Mouse (Mus musculus): ENCODE measurements around the gene Il22. TPM values are rescaled to one million over a fixed set of nuclear protein-coding genes. Genes with fewer than 3 reads are reported as not detected.
"Not testable (repeated sequence)": the region's sequence is repeated elsewhere in the genome, so short reads cannot be mapped to it uniquely, and the experiment has no call there.

Gene Il22
- total and polyA plus RNA-seq, 2 experiments from 2014 or later: 0.72 TPM; not detected in 1

DNA sequence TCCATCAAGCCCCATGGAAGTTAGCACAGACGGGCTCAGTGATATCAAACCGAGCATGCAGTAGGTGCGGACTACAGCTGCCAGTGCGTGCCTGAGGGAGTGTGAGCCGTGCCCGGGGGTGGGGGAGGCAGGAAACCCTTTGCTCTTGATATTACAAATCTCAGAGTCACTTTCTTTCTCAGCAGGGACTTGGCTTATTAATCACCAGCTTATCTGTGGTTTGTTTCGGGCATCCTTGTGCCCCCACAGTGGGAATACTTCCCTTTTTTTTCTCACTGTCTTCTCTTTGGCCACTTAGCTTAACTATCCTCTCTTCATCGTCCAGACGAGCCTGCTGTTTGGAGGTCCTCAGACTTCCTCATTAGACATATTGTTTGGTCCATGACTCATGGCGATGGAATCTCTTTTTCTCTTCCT is 26.0 kb upstream of the Il22 start:
- ATAC-seq (ENCODE audit: low FRiP score) (no peak), DNase-seq (ENCODE audit: low spot score) (no peak)
- TF ChIP-seq CTCF (IDR thresholded peaks at IDR 0.05): no peak
- no peak overlapping the region for H3K27ac ChIP-seq (ENCODE audit: low read depth, low read length)
- no peaks in the 10 kb centered on the region for H3K27me3 ChIP-seq (ENCODE audit: insufficient read depth, low read length)
- no peaks in the 10 kb centered on the region for H3K4me1 ChIP-seq (ENCODE audit: insufficient read depth, low read length)
- no peak overlapping the region for H3K4me2 ChIP-seq (ENCODE audit: low read depth, low read length, poor library complexity, severe bottlenecking)
- 83% methylated on average over 10 of the region's 10 CpGs for WGBS
- H3K9me3 ChIP-seq (ENCODE audit: low read length): no peaks in the 10 kb centered on the region
- no peak overlapping the region for H3K9ac ChIP-seq (replicated peaks; ENCODE audit: low read length, poor library complexity, severe bottlenecking)
- H3K4me3 ChIP-seq (ENCODE audit: low read depth, low read length): no peak overlapping the region
- H3K36me3 ChIP-seq (ENCODE audit: insufficient read depth, low read length): no peaks in the 10 kb centered on the region

DNA sequence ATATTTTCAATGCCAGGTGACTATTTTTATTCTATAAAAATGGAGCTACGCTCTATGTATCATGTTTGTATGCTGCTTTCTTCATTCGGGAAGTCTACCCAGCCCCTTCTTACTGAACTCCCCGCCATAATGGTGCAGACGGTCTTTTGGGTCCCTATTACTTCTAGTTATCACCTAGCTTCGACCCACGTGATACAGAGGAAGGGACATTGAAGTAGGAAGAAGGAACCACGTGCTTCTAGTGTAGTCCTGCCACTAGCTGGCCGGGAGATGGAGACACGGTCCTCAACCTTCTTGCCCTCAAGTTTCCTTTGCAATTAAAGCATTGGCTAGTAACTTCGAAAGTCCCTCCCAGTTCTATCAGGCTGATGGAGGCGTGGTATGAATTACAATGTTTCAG is 25.5 kb upstream of the Il22 start:
- Histone ChIP-seq H3K9me3 (ENCODE audit: low read length) (no peaks in the 10 kb centered on the region), H3K9ac (replicated peaks; ENCODE audit: low read length, poor library complexity, severe bottlenecking) (no peak overlapping the region), H3K36me3 (ENCODE audit: insufficient read depth, low read length) (no peaks in the 10 kb centered on the region), H3K27me3 (ENCODE audit: insufficient read depth, low read length) (no peaks in the 10 kb centered on the region), H3K4me3 (ENCODE audit: low read depth, low read length) (no peak overlapping the region), H3K4me1 (ENCODE audit: insufficient read depth, low read length) (no peaks in the 10 kb centered on the region), H3K4me2 (ENCODE audit: low read depth, low read length, poor library complexity, severe bottlenecking) (no peak overlapping the region), H3K27ac (ENCODE audit: low read depth, low read length) (no peak overlapping the region)
- no peak for TF ChIP-seq CTCF (IDR thresholded peaks at IDR 0.05)
- 95% methylated on average over 11 of the region's 11 CpGs for WGBS
- no peak for DNase-seq (ENCODE audit: low spot score)
- ATAC-seq (ENCODE audit: low FRiP score): no peak

DNA sequence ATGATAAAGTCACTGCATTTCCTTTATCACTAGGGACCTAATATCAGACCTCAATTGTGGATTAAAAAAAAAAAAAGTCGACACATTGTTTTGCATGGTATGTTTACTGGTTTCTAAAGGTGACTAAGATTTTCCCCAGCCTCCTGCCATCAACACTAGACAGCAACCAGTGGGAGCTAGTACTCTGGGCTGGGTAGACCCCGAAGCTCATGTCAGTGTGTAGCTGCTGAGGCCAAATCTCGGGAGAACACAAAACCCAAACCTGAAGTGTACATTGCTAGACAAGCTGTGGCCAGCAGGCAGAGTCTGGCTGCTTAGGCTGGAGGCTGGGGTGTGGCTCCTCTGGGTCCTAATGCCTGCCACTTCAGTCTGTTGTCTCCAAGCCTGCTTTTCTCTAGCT is 9.6 kb upstream of the Il22 start:
- not testable (repeated sequence) for H3K36me3 ChIP-seq (ENCODE audit: insufficient read depth, low read length); DNase-seq (ENCODE audit: low spot score); H3K9ac ChIP-seq (replicated peaks; ENCODE audit: low read length, poor library complexity, severe bottlenecking); H3K4me3 ChIP-seq (ENCODE audit: low read depth, low read length); H3K4me1 ChIP-seq (ENCODE audit: insufficient read depth, low read length); H3K27me3 ChIP-seq (ENCODE audit: insufficient read depth, low read length); H3K4me2 ChIP-seq (ENCODE audit: low read depth, low read length, poor library complexity, severe bottlenecking); H3K27ac ChIP-seq (ENCODE audit: low read depth, low read length); ATAC-seq (ENCODE audit: low FRiP score); H3K9me3 ChIP-seq (ENCODE audit: low read length)
- 35% methylated on average over 3 of the region's 3 CpGs for WGBS

DNA sequence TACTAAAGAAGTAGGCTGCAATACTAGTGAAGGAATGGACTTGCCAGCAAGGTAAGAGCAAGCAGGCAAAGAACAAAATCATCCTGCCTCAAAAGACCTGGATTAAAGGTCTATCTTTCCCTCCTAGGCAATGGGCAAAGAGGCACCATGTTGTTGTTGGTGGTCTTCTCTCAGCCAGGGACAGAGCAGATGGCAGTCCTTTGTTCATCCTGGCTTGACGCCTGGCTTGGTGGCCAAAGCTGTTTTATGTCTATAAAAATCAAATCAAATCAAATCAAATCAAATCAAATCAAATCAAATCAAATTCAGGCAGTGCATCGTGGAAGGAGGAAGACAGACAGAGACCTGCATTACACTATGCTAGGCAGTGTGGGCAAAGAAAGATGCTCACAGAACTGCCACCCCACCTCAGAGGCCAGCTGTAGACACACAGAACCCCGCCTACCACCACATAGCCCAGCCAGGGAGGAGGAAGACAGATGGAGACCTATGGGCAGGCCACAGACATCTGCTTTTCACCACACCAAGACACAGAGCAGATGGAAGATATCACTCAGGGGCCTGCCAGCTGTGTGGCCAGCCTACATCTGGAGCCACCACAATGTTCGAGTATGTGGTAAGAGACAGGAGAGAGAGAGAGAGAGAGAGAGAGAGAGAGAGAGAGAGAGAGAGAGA is 11.1 kb downstream of the Il22 start:
- not testable (repeated sequence) for ATAC-seq (ENCODE audit: low FRiP score); H3K4me1 ChIP-seq (ENCODE audit: insufficient read depth, low read length); H3K36me3 ChIP-seq (ENCODE audit: insufficient read depth, low read length); H3K27me3 ChIP-seq (ENCODE audit: insufficient read depth, low read length); H3K4me3 ChIP-seq (ENCODE audit: low read depth, low read length); H3K27ac ChIP-seq (ENCODE audit: low read depth, low read length); H3K9me3 ChIP-seq (ENCODE audit: low read length); H3K4me2 ChIP-seq (ENCODE audit: low read depth, low read length, poor library complexity, severe bottlenecking); H3K9ac ChIP-seq (replicated peaks; ENCODE audit: low read length, poor library complexity, severe bottlenecking)
- DNase-seq (ENCODE audit: low spot score): peak; percentile 21
- 84% methylated on average over 2 of the region's 4 CpGs for WGBS

DNA sequence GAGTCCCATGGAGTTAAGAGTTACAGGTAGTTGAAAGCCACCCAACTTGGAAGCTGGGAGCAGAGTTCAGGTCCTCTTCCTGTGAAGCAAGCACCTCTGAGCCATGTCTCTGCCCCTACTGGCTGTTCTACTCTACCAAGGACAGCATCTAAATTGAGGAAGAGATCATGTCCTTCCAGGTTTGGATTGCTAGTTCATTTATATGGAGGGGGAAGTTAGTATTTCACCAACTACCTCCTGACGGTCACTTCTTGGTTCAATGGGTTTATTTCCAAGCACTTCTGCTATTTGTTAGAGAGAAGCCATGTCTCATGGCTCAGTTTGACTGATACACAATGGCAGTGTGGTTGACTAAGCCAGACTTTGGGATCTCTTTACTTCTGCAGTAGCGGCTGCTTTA is 22.9 kb downstream of the Il22 start:
- not testable (repeated sequence) for H3K27me3 ChIP-seq (ENCODE audit: insufficient read depth, low read length); ATAC-seq (ENCODE audit: low FRiP score); DNase-seq (ENCODE audit: low spot score); H3K4me3 ChIP-seq (ENCODE audit: low read depth, low read length); H3K36me3 ChIP-seq (ENCODE audit: insufficient read depth, low read length); H3K4me1 ChIP-seq (ENCODE audit: insufficient read depth, low read length); H3K4me2 ChIP-seq (ENCODE audit: low read depth, low read length, poor library complexity, severe bottlenecking); H3K9me3 ChIP-seq (ENCODE audit: low read length); H3K9ac ChIP-seq (replicated peaks; ENCODE audit: low read length, poor library complexity, severe bottlenecking); H3K27ac ChIP-seq (ENCODE audit: low read depth, low read length)
- WGBS: no CpG with 5 or more reads among the region's 2 CpGs

DNA sequence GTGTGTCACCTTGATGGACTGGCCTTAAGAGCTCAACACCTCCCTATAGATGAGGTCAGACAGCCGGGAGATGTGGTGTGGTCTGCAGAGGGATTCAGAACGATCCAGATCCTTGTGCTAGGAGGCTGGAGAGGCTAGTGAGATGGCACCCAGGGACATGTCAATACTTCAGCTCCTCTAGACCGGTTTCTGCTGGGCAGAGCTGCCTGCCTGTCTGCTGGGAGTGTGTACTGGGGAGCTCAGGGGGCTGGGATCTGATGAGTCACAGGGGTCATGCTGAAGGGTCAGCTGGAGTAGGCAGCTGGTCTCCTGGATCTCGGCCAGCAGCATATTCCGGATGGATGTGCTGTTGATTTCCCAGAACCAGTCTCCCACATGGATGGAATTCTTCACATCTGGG is 27.9 kb downstream of the Il22 start:
- WGBS: no CpG with 5 or more reads among the region's 5 CpGs
- not testable (repeated sequence) for H3K4me2 ChIP-seq (ENCODE audit: low read depth, low read length, poor library complexity, severe bottlenecking); H3K4me1 ChIP-seq (ENCODE audit: insufficient read depth, low read length); H3K36me3 ChIP-seq (ENCODE audit: insufficient read depth, low read length); H3K9me3 ChIP-seq (ENCODE audit: low read length); H3K27ac ChIP-seq (ENCODE audit: low read depth, low read length); DNase-seq (ENCODE audit: low spot score); H3K4me3 ChIP-seq (ENCODE audit: low read depth, low read length); ATAC-seq (ENCODE audit: low FRiP score); H3K27me3 ChIP-seq (ENCODE audit: insufficient read depth, low read length); H3K9ac ChIP-seq (replicated peaks; ENCODE audit: low read length, poor library complexity, severe bottlenecking)

DNA sequence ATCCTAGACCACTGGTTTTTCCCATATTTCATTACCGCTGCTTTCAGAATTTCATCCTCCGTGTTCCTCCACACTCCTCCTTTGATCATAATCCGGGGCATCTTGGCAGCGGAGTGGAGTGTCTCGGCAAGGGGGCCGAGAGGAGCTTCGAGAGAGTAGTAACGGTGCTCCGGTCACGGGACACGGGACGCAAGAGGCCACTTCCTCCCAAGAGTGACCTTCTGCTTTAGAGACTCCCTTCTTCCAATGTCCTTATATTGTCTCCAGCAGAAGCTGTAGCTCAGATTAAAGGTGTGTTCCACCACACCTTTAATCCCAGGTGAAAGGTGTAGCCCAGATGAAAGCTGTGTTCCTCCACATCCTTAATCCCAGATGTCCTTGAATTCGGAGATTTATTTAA is 35.9 kb downstream of the Il22 start, which contains the start of gene Gm32717:
TSS of gene Gm32717 (minus strand) at position 101 of the 400 bp plus-strand sequence.
- not testable (repeated sequence) for ATAC-seq (ENCODE audit: low FRiP score); H3K27me3 ChIP-seq (ENCODE audit: insufficient read depth, low read length); H3K36me3 ChIP-seq (ENCODE audit: insufficient read depth, low read length)

DNA sequence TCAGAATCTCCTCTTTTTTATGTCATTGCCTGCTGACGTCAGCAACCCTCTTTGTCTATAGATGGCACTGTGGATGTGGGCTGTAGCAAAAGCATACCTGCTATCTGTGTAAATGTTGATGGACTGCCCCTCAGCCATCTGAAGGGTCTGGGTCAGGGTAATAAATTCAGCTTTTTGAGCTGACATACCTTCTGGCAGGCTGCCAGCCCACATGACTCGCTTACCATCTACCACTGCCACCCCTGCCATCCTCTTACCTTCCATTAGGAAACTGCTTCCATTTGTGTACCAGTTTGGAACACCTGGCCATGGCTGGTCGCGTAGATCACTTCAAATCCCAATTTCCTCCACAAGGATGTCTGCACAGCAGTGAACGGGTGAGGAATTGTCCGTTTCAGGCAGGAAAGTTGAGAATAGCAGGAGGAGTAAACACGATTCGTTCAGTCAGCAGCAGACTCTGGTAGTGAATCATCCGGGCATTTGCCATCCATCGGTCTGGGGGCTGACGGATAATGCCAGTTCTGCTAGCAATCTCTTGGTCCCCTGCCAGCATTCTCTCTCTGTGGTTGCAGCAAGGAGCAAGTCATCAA is 44.4 kb downstream of the Il22 start:
- H3K9ac ChIP-seq (replicated peaks; ENCODE audit: low read length, poor library complexity, severe bottlenecking); H3K36me3 ChIP-seq (ENCODE audit: insufficient read depth, low read length); H3K9me3 ChIP-seq (ENCODE audit: low read length); H3K4me1 ChIP-seq (ENCODE audit: insufficient read depth, low read length); ATAC-seq (ENCODE audit: low FRiP score); H3K27me3 ChIP-seq (ENCODE audit: insufficient read depth, low read length); H3K4me3 ChIP-seq (ENCODE audit: low read depth, low read length); H3K27ac ChIP-seq (ENCODE audit: low read depth, low read length); H3K4me2 ChIP-seq (ENCODE audit: low read depth, low read length, poor library complexity, severe bottlenecking): not testable (repeated sequence)
- peak; percentile 15 for DNase-seq (ENCODE audit: low spot score)
- 76% methylated on average over 11 of the region's 11 CpGs for WGBS

More for the DNA sequence above, 35.9 kb downstream of the Il22 start, which contains the start of gene Gm32717:
- not testable (repeated sequence) for H3K4me2 ChIP-seq (ENCODE audit: low read depth, low read length, poor library complexity, severe bottlenecking); H3K4me1 ChIP-seq (ENCODE audit: insufficient read depth, low read length); H3K27ac ChIP-seq (ENCODE audit: low read depth, low read length); H3K9ac ChIP-seq (replicated peaks; ENCODE audit: low read length, poor library complexity, severe bottlenecking); DNase-seq (ENCODE audit: low spot score); H3K9me3 ChIP-seq (ENCODE audit: low read length); H3K4me3 ChIP-seq (ENCODE audit: low read depth, low read length)
- WGBS: no CpG with 5 or more reads among the region's 13 CpGs
